Mouse (Mus musculus) kidney, embryonic 15.5 days (tissue): ENCODE data around the gene Olfml2b. TPM values are rescaled to one million over a fixed set of nuclear protein-coding genes. Genes with fewer than 3 reads are reported as not detected.

Source experiments
- ATAC-seq: fragments of 200-750 bp; cut with Nextera tagmentation; replicated peaks from 2 replicates; pipeline ENCODE4 v1.8.0; 2017; ENCODE audit warnings: moderate TSS enrichment; ENCODE audit not compliant: low FRiP score
- H3K27ac ChIP-seq: fragments of 300-500 bp; sonication (generic); 2 replicates; pipeline ENCODE4 v1.5.1; 2015; ENCODE audit warnings: mild to moderate bottlenecking, inconsistent platforms
- H3K27me3 ChIP-seq: fragments of 300-500 bp; sonication (generic); 2 replicates; pipeline ENCODE4 v1.6.1; 2015; ENCODE audit warnings: inconsistent platforms
- H3K36me3 ChIP-seq: fragments of 300-500 bp; sonication (generic); 2 replicates; pipeline ENCODE4 v1.6.1; 2015; ENCODE audit warnings: inconsistent platforms
- H3K4me1 ChIP-seq: fragments of 300-500 bp; sonication (generic); 2 replicates; pipeline ENCODE4 v1.6.1; 2015; ENCODE audit warnings: inconsistent platforms
- H3K4me2 ChIP-seq: fragments of 300-500 bp; sonication (generic); 2 replicates; pipeline ENCODE4 v1.6.1; 2015; ENCODE audit warnings: moderate library complexity, mild to moderate bottlenecking, inconsistent platforms
- H3K4me3 ChIP-seq: fragments of 300-500 bp; sonication (generic); replicated peaks from 2 replicates; pipeline ENCODE4 v1.5.1; 2015; ENCODE audit warnings: mild to moderate bottlenecking, inconsistent platforms
- H3K9ac ChIP-seq: fragments of 300-500 bp; sonication (generic); 2 replicates; pipeline ENCODE4 v1.6.1; 2015; ENCODE audit warnings: mild to moderate bottlenecking, inconsistent platforms
- H3K9me3 ChIP-seq: fragments of 300-500 bp; sonication (generic); replicated peaks from 2 replicates; pipeline ENCODE4 v1.6.1; 2016; ENCODE audit warnings: inconsistent platforms
- WGBS: fragments of 180-500 bp; shearing (Covaris S2); methylation state at CpG from one replicate; pipeline ENCODE4 v1.1.7; 2015; ENCODE audit warnings: mixed read lengths; 5-methylcytosine and 5-hydroxymethylcytosine counted together
- polyA plus RNA-seq: library from polyadenylated mRNA; unstranded; fragments of >200 nt; fragmentation: Nextera tagmentation; extraction: Ambion mirVana; gene quantifications from 2 replicates; pipeline ENCODE4 v1.2.1, GENCODE M21; 2015

The Olfml2b gene
- polyA plus RNA-seq, 1 experiment from 2014 or later: 12.0 TPM

GRCm38 (mm10) chr1:170701178-170701577 lies 56.8 kb downstream of the Olfml2b start:
- Histone ChIP-seq H3K4me1 (peaks cover 9% of the 10 kb centered on the region), H3K9me3 (no peaks in the 10 kb centered on the region), H3K36me3 (no peaks in the 10 kb centered on the region), H3K4me2 (no peak overlapping the region), H3K27ac (no peak overlapping the region), H3K9ac (no peak overlapping the region), H3K27me3 (no peaks in the 10 kb centered on the region), H3K4me3 (no peak overlapping the region)
- no peak for ATAC-seq
- 71% methylated on average over 3 of the region's 3 CpGs for WGBS

GRCm38 (mm10) chr1:170701582-170701981 lies 57.2 kb downstream of the Olfml2b start:
- ATAC-seq: no peak
- Histone ChIP-seq H3K27ac (no peak overlapping the region), H3K27me3 (no peaks in the 10 kb centered on the region), H3K36me3 (no peaks in the 10 kb centered on the region), H3K4me1 (peaks cover 9% of the 10 kb centered on the region), H3K9me3 (no peaks in the 10 kb centered on the region), H3K9ac (no peak overlapping the region), H3K4me2 (no peak overlapping the region), H3K4me3 (no peak overlapping the region)
- 85% methylated on average over 8 of the region's 8 CpGs for WGBS

- H3K27ac ChIP-seq: no peak overlapping the region
- 73% methylated on average over 2 of the region's 2 CpGs for WGBS
Observed at GRCm38 (mm10) chr1:170702263-170702662, 57.9 kb downstream of the Olfml2b start.

GRCm38 (mm10) chr1:170702958-170703357 lies 58.6 kb downstream of the Olfml2b start:
- no peak for ATAC-seq
- H3K9me3 ChIP-seq: no peaks in the 10 kb centered on the region
- H3K27ac ChIP-seq: no peak overlapping the region
- no peak overlapping the region for H3K4me2 ChIP-seq
- 81% methylated on average over 6 of the region's 6 CpGs for WGBS
- no peak overlapping the region for H3K4me3 ChIP-seq
- H3K27me3 ChIP-seq: no peaks in the 10 kb centered on the region
- H3K9ac ChIP-seq: no peak overlapping the region
- peaks cover 5% of the 10 kb centered on the region for H3K4me1 ChIP-seq
- peaks cover 5% of the 10 kb centered on the region; the same call in 1 of the 2 replicates for H3K36me3 ChIP-seq

More at GRCm38 (mm10) chr1:170702263-170702662, 57.9 kb downstream of the Olfml2b start:
- no peak for ATAC-seq
- Histone ChIP-seq H3K9me3 (no peaks in the 10 kb centered on the region), H3K36me3 (no peaks in the 10 kb centered on the region), H3K27me3 (no peaks in the 10 kb centered on the region), H3K4me2 (no peak overlapping the region), H3K9ac (no peak overlapping the region), H3K4me1 (peaks cover 9% of the 10 kb centered on the region), H3K4me3 (no peak overlapping the region)

- Histone ChIP-seq H3K9me3 (no peaks in the 10 kb centered on the region), H3K9ac (no peak overlapping the region), H3K27me3 (no peaks in the 10 kb centered on the region), H3K4me2 (no peak overlapping the region), H3K36me3 (peaks cover 10% of the 10 kb centered on the region; the same call in 1 of the 2 replicates), H3K27ac (no peak overlapping the region), H3K4me3 (no peak overlapping the region), H3K4me1 (no peaks in the 10 kb centered on the region)
- WGBS: 91% methylated on average over 6 of the region's 6 CpGs
- no peak for ATAC-seq
Observed at GRCm38 (mm10) chr1:170704103-170704502, 59.8 kb downstream of the Olfml2b start.

- no peaks in the 10 kb centered on the region for H3K4me1 ChIP-seq
- H3K27ac ChIP-seq: no peak overlapping the region
- H3K4me3 ChIP-seq: no peak overlapping the region
- no peaks in the 10 kb centered on the region for H3K9me3 ChIP-seq
- WGBS: 70% methylated on average over 4 of the region's 4 CpGs
- H3K36me3 ChIP-seq: peaks cover 13% of the 10 kb centered on the region; the same call in 1 of the 2 replicates
- ATAC-seq: no peak
- H3K27me3 ChIP-seq: no peaks in the 10 kb centered on the region
- no peak overlapping the region for H3K4me2 ChIP-seq
- no peak overlapping the region for H3K9ac ChIP-seq
Observed at GRCm38 (mm10) chr1:170704911-170705594, 60.7 kb downstream of the Olfml2b start.

- no peak for ATAC-seq
- Histone ChIP-seq H3K27me3 (no peaks in the 10 kb centered on the region), H3K9me3 (no peaks in the 10 kb centered on the region), H3K4me1 (no peaks in the 10 kb centered on the region), H3K9ac (no peak overlapping the region), H3K27ac (no peak overlapping the region), H3K4me3 (no peak overlapping the region), H3K4me2 (no peak overlapping the region), H3K36me3 (peaks cover 13% of the 10 kb centered on the region; the same call in 1 of the 2 replicates)
- 79% methylated on average over 4 of the region's 4 CpGs for WGBS
Observed at GRCm38 (mm10) chr1:170706046-170706445, 61.7 kb downstream of the Olfml2b start.

GRCm38 (mm10) chr1:170709034-170709433 lies 64.7 kb downstream of the Olfml2b start:
- H3K4me2 ChIP-seq: no peak overlapping the region
- peaks cover 13% of the 10 kb centered on the region; the same call in 1 of the 2 replicates for H3K36me3 ChIP-seq
- H3K4me3 ChIP-seq: no peak overlapping the region
- H3K27me3 ChIP-seq: no peaks in the 10 kb centered on the region
- no peaks in the 10 kb centered on the region for H3K4me1 ChIP-seq
- no peak overlapping the region for H3K9ac ChIP-seq
- H3K9me3 ChIP-seq: no peaks in the 10 kb centered on the region
- no peak overlapping the region for H3K27ac ChIP-seq
- 86% methylated on average over 3 of the region's 3 CpGs for WGBS
- no peak for ATAC-seq

- peaks cover 13% of the 10 kb centered on the region; the same call in 1 of the 2 replicates for H3K36me3 ChIP-seq
- H3K4me1 ChIP-seq: no peaks in the 10 kb centered on the region
- no peak overlapping the region for H3K9ac ChIP-seq
- H3K27ac ChIP-seq: no peak overlapping the region
- no peaks in the 10 kb centered on the region for H3K27me3 ChIP-seq
- H3K4me3 ChIP-seq: no peak overlapping the region
- H3K9me3 ChIP-seq: no peaks in the 10 kb centered on the region
- no peak for ATAC-seq
- no peak overlapping the region for H3K4me2 ChIP-seq
- 85% methylated on average over 8 of the region's 8 CpGs for WGBS
Observed at GRCm38 (mm10) chr1:170709481-170709880, 65.1 kb downstream of the Olfml2b start.

- H3K4me1 ChIP-seq: no peaks in the 10 kb centered on the region
- H3K36me3 ChIP-seq: peaks cover 13% of the 10 kb centered on the region; the same call in 1 of the 2 replicates
- H3K9me3 ChIP-seq: no peaks in the 10 kb centered on the region
- no peak overlapping the region for H3K9ac ChIP-seq
- H3K4me2 ChIP-seq: no peak overlapping the region
- H3K27ac ChIP-seq: no peak overlapping the region
- ATAC-seq: no peak
- H3K27me3 ChIP-seq: no peaks in the 10 kb centered on the region
- 88% methylated on average over 3 of the region's 3 CpGs for WGBS
- no peak overlapping the region for H3K4me3 ChIP-seq
Observed at GRCm38 (mm10) chr1:170709969-170710368, 65.6 kb downstream of the Olfml2b start.

GRCm38 (mm10) chr1:170711731-170712130 lies 67.4 kb downstream of the Olfml2b start:
- Histone ChIP-seq H3K36me3 (peaks cover 13% of the 10 kb centered on the region; the same call in 1 of the 2 replicates), H3K4me1 (no peaks in the 10 kb centered on the region), H3K27me3 (no peaks in the 10 kb centered on the region), H3K4me2 (no peak overlapping the region), H3K4me3 (no peak overlapping the region), H3K27ac (no peak overlapping the region), H3K9me3 (no peaks in the 10 kb centered on the region), H3K9ac (no peak overlapping the region)
- WGBS: 95% methylated on average over 7 of the region's 7 CpGs
- ATAC-seq: no peak

- H3K4me2 ChIP-seq: no peak overlapping the region
- no peaks in the 10 kb centered on the region for H3K27me3 ChIP-seq
- no peak overlapping the region for H3K9ac ChIP-seq
- no peak overlapping the region for H3K4me3 ChIP-seq
- H3K27ac ChIP-seq: no peak overlapping the region
- H3K4me1 ChIP-seq: no peaks in the 10 kb centered on the region
- H3K36me3 ChIP-seq: no peaks in the 10 kb centered on the region
- no peaks in the 10 kb centered on the region for H3K9me3 ChIP-seq
- ATAC-seq: no peak
- 83% methylated on average over 3 of the region's 3 CpGs for WGBS
Observed at GRCm38 (mm10) chr1:170717241-170717828, 73.0 kb downstream of the Olfml2b start.
